Mouse (Mus musculus) CD4-positive, CD25-positive, alpha-beta regulatory T cell, adult 4 months (primary cell): ENCODE results near the gene Fem1a. TPM values are rescaled to one million over a fixed set of nuclear protein-coding genes. Genes with fewer than 3 reads are reported as not detected.

Experiments
- ATAC-seq: one replicate; pipeline ENCODE4 v1.8.0; 2017
- polyA plus RNA-seq, 2 experiments: library from polyadenylated mRNA; unstranded; fragments of 100-300 nt; shearing (Covaris generic); gene quantifications; one replicate each; pipeline ENCODE4 v1.2.1; 2017

The Fem1a gene
- polyA plus RNA-seq, 2 experiments from 2014 or later: 4.4 to 5.5 TPM

GRCm38 (mm10) chr17:56279481-56280155 is 23.0 kb downstream of the Fem1a start:
- ATAC-seq: no peak

DNA sequence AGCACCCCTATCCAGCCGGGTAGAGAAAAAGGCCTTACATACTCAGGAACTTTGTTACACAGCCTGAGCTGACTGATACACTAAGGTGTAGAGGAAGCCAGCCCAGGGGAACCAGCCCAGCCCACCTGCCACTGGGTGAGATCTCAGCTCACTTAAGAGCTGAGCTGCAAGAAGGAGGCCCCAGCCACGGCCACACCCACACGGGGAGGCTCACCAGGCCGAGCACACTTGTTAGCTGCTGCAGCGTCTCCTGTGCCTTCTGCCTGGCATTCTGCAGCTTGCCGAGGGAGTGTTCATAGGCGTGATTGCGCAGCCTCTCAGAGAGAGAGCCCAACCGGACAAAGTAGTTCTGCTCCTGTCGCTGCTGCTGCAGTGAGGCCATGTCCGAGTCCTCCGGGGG is 24.6 kb downstream of the Fem1a start:
- no peak for ATAC-seq

- no peak for ATAC-seq
Observed at GRCm38 (mm10) chr17:56282802-56283201, 26.2 kb downstream of the Fem1a start.

DNA sequence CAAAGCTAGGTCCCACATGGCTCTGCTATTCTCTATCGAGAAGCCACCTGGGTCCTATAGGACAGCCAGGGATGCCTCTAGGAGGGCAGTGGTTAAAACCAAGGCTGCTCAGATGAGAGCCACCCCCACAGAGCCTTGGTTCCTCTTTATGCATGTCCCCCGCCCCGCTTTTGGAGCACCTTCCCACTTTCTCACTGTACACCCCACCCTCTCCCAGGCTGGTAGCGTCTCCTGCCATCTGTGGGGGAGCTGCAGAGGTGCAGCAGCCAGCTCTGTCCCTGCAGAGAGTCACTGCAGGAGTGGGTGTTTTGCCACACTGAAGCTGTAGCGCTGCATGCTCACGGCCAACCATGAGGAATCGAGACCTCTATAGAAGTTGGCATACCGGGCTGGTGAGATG is 26.7 kb downstream of the Fem1a start:
- no peak for ATAC-seq

DNA sequence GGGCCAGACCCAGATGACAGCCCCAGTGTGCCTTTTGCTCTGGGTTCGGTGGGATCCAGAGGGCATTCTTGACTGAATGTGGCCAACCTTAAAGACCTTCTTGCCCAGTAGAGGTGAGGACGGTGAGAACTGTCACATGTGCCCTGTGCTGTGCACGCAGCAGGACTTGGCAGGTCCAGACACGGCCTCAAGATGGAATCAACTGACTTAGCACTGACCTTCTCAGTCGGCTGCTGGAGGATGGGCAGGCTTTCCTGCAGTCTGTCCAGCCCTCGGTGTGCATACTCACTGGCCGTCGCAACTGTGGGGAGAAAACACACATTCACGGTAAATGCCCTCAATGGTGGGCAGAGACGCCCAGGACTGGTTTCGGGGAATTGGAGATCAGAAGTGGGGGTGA is 29.4 kb downstream of the Fem1a start:
- ATAC-seq: no peak

GRCm38 (mm10) chr17:56287830-56288229 is 31.2 kb downstream of the Fem1a start:
- ATAC-seq: no peak

GRCm38 (mm10) chr17:56288866-56289265 is 32.3 kb downstream of the Fem1a start:
- no peak for ATAC-seq

DNA sequence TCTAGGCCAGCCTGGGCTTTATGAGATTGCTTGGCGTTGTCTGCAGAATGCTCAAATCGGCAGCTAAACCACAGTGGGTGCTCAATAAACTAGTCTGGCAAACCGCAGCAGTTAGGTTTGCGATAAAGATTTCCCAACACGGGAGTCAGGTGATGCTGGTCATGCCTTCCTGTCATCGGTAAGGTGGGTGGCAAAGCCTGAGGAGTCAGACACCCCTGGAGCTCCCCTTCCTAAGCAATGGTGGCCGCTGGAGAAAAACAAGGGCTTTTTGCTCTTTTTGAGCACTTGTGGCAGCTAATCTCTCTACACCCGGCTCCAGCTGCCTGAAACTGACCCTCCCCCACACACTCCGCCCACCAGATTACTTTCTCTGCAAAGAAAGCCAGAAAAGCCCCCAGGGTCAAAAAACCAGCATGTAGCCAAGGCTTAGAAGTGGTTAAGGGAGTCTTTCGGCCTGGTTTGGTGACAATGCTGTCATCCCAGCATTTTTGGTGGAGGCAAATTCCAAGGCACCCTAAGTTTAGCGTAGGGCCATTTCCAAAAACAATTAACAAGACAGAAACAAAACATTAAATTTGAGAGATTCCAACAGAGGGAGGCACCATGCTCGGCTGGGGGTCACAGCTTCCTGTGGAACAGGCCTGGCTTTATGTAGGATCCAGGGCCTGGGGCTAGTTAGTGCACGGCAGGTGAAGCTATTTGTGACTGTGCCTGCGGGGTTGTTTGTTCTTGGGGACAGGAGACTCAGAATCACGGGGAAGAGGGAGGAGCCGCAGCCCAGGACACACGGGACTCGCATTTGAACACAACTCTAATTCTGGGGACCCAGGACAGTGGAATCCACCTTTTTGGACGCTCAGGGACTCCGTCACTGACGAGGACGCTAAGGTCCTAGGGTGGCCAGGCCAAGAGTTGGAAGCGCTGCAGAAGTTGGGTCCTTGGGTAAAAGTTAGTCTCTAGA is 33.0 kb downstream of the Fem1a start:
- ATAC-seq: peak; percentile 17

DNA sequence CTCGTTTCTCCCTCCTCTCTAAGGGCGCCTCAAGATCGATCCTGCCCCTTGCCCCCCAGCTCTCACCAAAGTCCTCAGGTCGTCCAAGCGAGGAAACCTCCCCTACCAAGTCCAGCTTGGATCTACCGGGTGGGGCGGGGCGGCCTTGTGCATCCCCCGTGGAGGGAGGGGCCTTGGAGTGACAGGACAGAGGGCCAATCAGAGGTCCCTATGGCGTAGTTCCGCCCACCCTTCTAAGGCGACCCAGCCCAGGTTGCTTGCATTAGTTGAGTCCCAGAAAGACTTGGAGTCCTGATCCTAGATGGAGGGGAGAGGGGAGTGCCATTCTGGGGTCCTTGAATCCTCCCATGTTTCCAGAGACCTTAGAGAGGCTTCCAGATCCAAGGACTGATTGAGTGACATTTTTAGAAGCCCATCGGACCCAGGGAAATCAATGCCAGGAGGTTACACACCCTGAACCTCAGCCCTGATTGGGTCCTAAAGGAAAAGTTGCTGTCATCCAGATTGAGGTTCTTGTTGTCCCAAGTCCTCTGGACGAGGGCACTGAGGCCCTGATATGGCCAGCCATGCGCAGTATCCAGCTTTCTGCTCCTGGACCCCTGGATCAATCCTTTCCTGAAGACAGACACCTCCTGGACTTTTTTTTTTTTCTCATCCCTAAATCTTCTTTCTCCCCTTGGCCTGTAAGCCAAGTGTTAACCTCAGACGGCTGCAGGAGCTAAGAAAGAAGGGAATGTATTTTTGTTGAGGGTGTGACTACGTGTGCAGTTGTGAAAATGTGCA is 34.0 kb downstream of the Fem1a start:
- peak; percentile 74 for ATAC-seq

GRCm38 (mm10) chr17:56291171-56291511 is 34.5 kb downstream of the Fem1a start:
- peak; percentile 90 for ATAC-seq

- no peak for ATAC-seq
Observed at GRCm38 (mm10) chr17:56291826-56292475, 35.3 kb downstream of the Fem1a start.

- no peak for ATAC-seq
Observed at GRCm38 (mm10) chr17:56292531-56293222, 36.1 kb downstream of the Fem1a start, which contains the start of gene Plin3. TSS of gene Plin3 (minus strand) at chr17:56292873.

GRCm38 (mm10) chr17:56293291-56293690 is 36.7 kb downstream of the Fem1a start:
- ATAC-seq: no peak

- ATAC-seq: no peak
Observed at GRCm38 (mm10) chr17:56294241-56294640, 37.6 kb downstream of the Fem1a start.

GRCm38 (mm10) chr17:56296201-56296600 is 39.6 kb downstream of the Fem1a start:
- ATAC-seq: no peak

DNA sequence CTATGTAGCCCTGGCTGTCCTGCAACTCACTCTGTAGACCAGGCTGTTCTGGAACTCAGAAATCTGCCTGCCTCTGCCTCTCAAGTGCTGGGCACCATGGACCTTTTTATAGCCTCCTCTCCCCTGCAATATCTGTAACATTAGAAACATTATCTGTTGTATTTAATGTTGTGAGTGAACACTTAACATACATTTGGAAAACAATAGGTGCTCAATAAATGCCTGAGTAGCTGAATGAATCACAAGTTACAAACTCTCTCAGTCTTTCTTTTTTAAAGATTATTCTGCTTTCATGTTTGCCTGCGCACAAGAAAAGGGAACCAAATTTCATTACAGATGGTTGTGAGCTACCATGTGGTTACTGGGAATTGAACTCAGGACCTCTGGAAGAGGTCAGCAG is 41.6 kb downstream of the Fem1a start:
- no peak for ATAC-seq

DNA sequence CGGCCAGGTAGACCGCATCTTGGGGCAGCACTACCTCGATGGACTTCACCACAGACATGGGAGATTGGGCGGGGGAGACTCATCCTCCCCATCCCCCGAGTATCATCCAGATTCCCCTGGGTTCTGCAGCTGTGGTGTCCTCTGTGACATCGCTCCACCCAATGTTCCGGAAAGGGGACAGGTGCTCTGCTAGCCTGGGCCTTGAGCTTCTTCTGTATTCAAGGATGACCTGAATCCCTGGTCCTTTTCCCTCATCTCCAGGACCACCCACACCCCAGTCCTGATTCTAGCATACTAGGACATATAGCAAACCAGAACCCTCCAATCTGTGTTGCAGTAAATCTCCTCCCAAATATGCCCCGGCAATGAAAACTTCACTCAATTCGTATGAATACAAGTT is 43.6 kb downstream of the Fem1a start, which contains the start of gene Arrdc5:
Gene Arrdc5 (minus strand): TSS at position 101 of the 400 bp plus-strand sequence.
- ATAC-seq: no peak

- no peak for ATAC-seq
Observed at GRCm38 (mm10) chr17:56302363-56302996, 45.9 kb downstream of the Fem1a start.

- ATAC-seq: peak; percentile 12
Observed at GRCm38 (mm10) chr17:56303160-56303846, 46.7 kb downstream of the Fem1a start, which contains the start of gene Uhrf1. TSS of gene Uhrf1 (plus strand) at chr17:56303321.

DNA sequence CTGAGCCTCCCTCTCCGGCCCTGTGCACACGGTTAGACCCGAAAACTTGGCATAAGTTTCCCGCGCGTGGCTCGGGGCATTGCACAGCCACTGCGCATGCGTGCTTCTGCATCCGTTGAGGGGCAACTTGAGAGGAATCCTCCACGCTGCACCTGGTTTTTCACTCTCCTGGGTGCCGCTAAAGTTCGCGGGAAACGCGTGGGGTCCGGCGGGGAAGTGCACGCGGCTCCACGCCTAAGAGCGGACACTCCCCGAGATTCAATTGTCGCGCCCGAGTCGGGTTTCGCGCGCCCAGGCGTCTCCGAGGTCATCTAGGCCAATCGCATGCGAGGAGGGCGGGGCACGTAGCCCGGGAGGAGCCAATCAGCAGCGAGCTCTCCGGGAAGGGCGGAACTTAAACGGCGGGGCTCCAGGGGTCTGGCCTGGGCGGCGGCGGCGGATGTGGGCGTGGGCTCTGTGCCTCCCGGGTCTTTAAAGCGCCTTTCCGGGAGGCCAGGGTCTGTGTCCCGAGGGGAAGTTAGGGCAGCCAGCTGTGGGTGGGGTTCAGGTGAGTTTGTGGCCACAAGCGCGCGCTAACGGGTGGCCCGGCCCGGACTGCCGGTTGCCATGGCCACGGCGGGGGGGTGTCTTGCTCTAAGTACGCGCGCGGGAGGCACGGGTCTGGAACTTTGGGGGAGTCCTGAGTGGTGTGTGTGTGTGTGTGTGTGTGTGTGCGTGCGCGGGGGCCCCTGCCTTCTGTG is 47.4 kb downstream of the Fem1a start:
- ATAC-seq: peak; percentile 99
